Mouse (Mus musculus): ENCODE measurements around the gene Rasgef1b.

Gene Rasgef1b

DNA sequence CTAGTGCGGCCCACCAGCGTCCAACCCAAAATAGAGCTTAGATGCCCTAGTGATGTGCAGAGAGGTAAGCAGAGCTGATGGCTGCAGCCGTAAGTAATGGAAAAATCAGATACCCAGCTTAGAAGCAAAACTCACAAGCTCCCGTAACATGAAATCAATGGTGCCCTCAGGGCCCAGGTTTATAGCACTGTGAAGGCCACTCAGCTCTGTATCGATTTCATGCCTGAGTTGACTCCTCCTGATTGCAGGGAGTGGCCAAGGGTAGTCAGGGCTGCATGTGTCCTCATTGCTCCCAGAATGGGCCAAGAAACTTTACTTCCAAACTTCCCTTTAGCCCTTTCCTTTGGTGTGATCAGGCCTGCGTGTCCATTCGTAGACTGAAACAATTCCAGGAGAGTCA, 545.2 kb downstream of the Rasgef1b start:
- no peak for DNase-seq

DNA sequence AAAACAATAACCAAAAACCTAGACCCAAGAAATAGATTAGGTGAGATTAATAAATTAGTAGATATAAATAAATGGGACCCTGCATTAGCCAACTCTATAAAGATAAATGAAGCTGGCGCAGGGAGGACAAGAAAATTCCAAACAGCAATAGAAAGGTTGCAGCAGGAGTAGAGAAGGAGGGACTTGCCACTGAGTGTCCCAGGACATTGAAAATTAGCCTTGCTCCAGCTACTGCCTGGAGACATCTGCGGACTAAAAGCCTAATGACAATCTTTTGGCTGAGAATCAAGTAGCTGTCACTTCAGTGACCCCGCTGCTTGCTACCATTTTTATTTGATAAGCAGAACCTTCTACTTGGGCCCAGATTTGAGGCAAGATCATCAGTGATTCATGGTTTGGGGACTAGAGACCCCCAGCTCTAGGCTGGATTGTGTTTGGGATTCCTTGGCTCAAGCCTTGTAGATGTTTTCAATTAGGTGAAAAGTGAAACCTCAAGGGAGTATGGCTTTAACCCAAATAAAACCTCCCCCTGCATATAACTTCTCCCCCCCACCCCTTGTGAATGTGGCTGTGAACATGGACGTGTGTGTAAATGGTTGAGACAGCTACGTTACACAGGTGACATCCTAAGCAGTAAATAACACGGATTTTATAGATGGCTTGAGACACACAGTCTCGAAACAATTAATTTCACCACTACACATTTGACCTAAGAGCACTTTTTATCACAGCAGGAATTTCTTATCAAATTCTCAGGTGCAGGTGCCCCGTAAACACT, 554.1 kb downstream of the Rasgef1b start:
- DNase-seq: no peak

- DNase-seq: no peak
Observed at GRCm38 (mm10) chr5:99169836-99170235, 559.0 kb downstream of the Rasgef1b start.

GRCm38 (mm10) chr5:99167767-99168166, 561.1 kb downstream of the Rasgef1b start:
- DNase-seq: no peak
